Mouse (Mus musculus) embryo, embryonic 10.5 days (tissue): ENCODE results near the gene Fkbp5.
"Not testable (repeated sequence)": the region's sequence is repeated elsewhere in the genome, so short reads cannot be mapped to it uniquely, and the experiment has no call there.

ENCODE experiments used
- DNase-seq: peaks from one replicate; pipeline ENCODE4 v3.0.0-alpha.2; 2015; ENCODE audit warnings: low spot score

The Fkbp5 gene

DNA sequence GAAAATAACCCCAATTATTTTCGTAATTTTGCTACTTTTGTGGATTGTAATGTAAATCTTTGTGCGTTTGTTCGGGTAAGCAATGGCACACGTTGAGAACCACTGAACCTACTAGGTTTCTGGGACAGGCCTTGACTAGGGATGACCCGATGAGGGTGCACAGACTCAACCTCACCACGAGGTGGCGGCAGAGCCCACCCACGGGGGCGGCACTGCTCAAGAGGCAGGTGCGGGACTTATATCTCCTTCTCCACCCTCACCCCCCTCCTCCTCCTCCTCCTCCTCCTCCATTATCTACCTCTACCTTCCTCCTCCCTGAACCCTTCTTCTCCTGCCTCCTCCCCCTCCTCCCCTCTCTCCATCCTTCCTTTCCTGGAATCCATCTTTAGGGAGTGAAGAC lies 143.5 kb downstream of the Fkbp5 start:
- DNase-seq: peak; percentile 72

DNA sequence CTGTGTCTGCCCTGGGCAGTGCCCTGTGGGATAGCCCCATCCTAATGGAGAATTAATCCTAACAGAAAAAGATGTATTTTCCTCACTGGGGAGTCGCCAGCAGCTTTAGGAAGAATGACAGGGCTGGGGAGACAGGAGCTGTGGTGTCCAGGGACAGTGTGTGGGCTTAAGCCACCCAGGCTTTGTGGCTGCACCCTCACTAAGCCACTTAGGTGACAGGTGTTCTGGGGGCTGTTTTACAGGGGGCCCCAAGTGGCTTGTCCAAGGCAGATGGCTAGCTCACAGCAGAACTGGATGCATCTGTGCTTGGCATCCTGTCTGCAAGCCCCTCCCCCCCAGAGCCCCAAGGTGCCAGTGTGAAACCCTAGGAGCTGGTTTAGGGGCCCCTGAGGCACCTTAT lies 145.4 kb downstream of the Fkbp5 start:
- no peak for DNase-seq

GRCm38 (mm10) chr17:28371286-28371685 lies 146.0 kb downstream of the Fkbp5 start:
- DNase-seq: no peak

DNA sequence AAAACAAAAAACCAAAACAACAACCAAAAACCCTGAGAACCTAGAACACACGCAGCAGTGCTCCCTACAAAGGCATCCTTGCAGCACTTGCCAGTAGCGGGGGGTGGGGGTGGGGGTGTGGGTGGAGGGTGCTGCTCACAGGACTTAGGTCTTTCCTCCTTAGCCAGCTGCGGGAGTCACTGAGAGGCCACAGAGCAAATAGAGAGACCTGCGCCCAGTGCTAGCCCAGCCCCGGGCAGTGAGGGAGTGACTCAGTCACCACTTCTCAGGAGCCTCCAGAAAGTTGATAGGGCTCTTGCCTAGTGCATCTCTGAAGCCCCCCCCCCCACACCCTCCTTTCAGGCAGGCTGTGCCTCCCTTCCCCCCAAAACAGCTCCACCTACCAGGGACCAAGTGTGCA lies 148.3 kb downstream of the Fkbp5 start:
- no peak for DNase-seq

GRCm38 (mm10) chr17:28368449-28368848 lies 148.9 kb downstream of the Fkbp5 start:
- DNase-seq: peak; percentile 86

DNA sequence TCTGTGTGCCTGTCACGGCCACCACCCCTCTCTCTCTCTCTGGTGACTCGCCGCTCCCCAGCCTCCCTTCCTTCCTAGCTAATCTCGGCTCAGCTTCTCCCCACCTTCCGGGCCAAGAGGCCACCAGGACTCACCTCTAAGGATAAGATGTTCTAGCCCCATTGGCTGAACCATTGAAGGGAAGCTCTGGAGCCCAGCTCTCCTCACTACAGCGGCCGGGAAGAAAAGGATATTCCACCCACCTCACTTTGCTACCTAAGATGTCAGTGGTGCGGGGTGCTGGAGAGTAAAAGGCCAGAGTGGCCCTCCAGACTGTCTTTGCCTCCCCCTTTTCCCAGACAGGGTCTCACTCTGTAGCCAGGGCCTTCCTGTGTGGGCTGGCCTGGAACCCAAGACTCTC lies 152.2 kb downstream of the Fkbp5 start, which contains the start of gene Tulp1:
Gene Tulp1, minus strand, starts transcription at position 101 of the 400 bp plus-strand sequence.
- no peak for DNase-seq

- DNase-seq: peak; percentile 43
Observed at GRCm38 (mm10) chr17:28363507-28363906, 153.8 kb downstream of the Fkbp5 start.

DNA sequence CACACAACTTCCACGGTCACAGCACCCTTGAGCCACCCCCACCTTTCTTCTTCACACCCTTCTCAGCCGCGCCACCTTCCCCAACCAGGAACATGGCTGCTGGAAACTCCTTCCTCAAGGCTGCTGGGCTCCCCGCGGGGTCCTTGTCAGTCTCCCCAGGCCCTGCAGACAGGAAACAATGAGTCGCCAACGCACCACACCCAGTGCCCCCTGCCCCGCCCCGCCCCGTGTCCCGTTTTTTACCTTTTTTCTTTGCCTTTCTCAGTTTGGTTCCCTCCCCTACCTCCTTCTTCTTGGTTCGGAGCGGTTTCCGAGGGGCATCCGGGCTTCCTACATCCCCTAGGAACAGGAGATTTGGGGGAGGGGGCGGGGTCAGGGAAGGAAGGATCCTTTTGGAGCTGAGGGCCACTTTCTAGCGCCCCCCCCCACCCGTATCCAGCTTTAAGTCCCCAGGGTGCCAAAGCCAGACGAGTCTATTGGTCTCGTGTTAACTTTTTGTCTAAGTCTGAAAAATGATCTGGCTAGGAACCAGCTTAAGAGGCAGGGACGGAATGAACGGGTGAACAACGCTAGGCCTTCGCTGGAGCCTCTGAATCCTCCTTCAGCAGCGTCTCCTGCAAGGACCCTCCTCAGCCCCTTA lies 154.6 kb downstream of the Fkbp5 start:
- peak; percentile 52 for DNase-seq

DNA sequence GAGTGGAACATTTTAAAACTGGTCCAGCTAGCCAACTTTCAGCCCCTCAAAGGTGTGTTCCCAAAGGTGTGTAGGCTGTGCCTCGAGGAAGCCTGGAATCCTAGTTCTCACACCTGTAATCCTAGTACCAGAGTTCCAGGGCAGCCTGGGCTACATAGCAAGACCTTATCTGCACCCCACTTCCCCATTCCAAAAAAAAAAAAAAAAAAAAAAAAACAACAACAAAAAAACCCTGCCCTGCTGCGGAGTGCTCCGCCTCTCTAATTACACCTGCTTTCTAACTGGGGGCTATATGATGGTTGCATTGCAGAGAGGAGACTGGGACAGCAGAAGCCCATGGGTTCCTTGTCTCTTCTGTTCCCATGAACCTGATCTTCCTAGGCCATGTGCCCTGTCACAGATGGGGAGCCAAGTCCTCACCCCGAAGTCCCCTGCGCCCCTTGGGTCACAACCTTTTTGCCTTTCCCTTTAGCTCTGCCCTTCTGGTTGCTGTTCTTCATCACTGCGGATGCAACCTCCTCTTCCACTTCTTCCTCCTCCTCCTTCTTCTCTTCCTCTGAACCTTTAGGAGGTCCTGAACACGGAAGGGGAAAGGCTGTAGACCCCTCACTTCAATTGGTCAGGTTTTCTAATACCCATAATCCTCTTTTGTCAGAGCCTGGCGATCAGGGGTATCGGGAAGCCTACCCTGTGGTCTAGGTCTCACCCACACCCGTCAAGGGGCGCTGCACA lies 155.2 kb downstream of the Fkbp5 start:
- no peak for DNase-seq

- DNase-seq: no peak
Observed at GRCm38 (mm10) chr17:28360531-28361277, 156.6 kb downstream of the Fkbp5 start.

DNA sequence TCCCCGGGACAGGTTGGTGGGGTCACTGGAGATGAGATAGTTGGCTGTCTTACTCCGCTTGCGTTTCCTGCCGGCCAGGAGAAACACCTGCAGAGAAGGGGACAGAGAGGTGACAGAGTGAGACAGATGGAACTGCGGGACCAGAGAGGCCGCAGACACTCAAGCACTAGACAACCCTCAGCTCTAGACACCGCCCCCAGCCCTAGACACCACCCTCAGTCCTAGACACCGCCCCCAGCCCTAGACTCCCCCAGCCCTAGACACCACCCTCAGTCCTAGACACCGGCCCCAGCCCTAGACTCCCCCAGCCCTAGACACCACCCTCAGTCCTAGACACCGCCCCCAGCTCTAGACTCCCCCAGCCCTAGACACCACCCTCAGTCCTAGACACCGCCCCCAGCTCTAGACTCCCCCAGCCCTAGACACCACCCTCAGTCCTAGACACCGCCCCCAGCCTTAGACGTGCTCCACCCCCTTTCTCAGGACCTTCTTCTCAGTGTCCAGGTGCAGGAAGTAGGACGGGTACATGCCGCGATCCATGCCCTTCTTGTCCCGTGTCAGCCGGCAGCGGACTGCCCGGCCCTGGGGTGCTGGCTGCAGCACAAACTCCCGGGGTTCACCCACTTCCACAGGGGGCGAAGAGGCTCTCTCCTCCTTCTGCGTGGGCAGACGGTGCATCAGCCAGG lies 158.6 kb downstream of the Fkbp5 start:
- DNase-seq: not testable (repeated sequence)

GRCm38 (mm10) chr17:28355871-28356270 lies 161.5 kb downstream of the Fkbp5 start:
- DNase-seq: no peak

GRCm38 (mm10) chr17:28352018-28352417 lies 165.3 kb downstream of the Fkbp5 start:
- DNase-seq: no peak

GRCm38 (mm10) chr17:28351353-28351890 lies 165.9 kb downstream of the Fkbp5 start:
- no peak for DNase-seq

GRCm38 (mm10) chr17:28350466-28351352 lies 166.6 kb downstream of the Fkbp5 start, which contains the start of gene Tead3:
Gene Tead3 (minus strand): TSS chr17:28350817.
- peak; percentile 85 for DNase-seq

- DNase-seq: no peak
Observed at GRCm38 (mm10) chr17:28349901-28350465, 167.3 kb downstream of the Fkbp5 start.

GRCm38 (mm10) chr17:28349264-28349880 lies 168.0 kb downstream of the Fkbp5 start:
- no peak for DNase-seq
